Mouse (Mus musculus) spleen, postnatal 0 days (tissue): ENCODE results near the gene Wfdc3. TPM values are rescaled to one million over a fixed set of nuclear protein-coding genes. Genes with fewer than 3 reads are reported as not detected.

Experiments used
- polyA plus RNA-seq: library from polyadenylated mRNA; unstranded; fragments of >200 nt; fragmentation: Nextera tagmentation; extraction: Ambion mirVana; gene quantifications from 2 replicates; pipeline ENCODE4 v1.2.1, GENCODE M21; 2015

Wfdc3 gene
- 1.5 and 1.9 TPM in 2 replicates for polyA plus RNA-seq

DNA sequence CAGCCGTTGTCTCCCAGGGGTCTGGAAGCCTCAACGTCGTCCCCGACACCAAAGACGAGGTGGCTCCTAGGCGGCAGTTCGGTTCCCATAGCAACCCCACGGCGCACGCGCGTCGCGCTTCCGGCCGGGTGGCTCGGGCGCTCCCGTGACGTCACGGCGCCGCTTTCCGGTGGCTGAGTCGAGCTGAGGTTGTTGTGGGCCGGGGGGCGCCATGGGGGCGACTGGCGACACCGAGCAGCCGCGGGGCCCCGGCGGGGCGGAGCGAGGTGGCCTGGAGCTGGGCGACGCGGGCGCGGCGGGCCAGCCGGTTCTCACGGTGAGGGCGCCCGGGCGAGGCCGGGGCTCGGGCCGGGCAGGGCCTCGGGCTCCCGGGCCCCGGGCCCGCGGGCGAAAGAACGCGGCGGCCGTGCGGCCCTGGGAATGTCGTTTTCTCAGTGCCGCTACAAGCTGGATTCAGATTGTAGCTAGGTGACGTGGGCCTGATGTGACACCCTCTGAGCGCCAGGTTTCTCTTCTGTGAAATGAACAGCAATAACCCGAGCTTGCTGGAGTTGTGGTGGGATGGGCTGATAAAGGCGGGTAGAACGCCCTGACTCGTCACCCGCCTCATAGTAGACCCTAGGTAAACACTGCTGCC is at the start of gene Wfdc3, which contains the start of gene Dnttip1:
Gene Wfdc3 (minus strand): TSS at position 89 of the 637 bp plus-strand sequence.
Gene Dnttip1 (plus strand): TSS at position 141 of the 637 bp plus-strand sequence.

DNA sequence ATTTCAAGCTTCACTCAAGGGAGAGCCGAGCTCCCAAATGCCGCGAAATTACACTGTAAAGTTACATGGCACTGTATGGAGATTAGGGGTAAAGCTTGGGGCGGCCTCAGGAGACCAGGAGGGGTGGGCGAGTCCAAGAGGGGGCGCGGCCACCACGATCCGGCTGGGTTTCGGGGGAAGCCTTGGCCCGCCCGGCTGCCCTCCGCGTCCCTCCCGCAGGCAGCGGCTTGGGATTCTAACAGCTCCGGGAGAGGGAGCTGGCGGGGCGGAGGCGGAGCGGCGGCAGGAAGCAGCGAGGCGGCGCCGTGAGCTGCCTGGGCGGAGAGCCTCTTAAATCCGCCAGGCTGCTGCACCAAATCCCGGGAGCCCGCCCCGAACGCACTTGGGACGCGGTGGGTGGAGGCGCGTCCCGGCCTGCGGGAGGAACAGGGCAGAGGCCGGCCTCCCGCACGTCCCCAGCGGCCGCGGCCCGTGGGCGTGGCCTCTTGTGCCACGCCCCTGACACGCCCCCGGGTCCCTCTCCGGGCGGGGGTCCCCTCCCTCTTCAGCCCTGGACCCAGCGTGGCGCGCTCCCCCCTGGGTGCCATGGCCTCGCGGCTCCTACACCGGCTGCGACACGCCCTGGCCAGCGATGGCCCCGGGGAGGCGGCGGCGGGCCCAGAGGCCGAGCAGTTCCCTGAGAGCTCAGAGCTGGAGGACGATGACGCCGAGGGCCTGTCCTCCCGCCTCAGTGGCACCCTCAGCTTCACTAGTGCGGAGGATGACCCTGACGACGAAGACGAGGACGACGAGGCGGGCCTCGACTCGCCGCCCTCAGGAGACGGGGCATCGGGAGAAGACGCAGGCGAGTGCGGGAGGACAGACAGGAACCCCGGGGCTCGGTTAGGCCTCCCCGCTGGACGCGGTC is 40.0 kb upstream of the Wfdc3 start, which contains the start of gene Snx21:
Gene Snx21 (plus strand): TSS at position 343 of the 907 bp plus-strand sequence.

DNA sequence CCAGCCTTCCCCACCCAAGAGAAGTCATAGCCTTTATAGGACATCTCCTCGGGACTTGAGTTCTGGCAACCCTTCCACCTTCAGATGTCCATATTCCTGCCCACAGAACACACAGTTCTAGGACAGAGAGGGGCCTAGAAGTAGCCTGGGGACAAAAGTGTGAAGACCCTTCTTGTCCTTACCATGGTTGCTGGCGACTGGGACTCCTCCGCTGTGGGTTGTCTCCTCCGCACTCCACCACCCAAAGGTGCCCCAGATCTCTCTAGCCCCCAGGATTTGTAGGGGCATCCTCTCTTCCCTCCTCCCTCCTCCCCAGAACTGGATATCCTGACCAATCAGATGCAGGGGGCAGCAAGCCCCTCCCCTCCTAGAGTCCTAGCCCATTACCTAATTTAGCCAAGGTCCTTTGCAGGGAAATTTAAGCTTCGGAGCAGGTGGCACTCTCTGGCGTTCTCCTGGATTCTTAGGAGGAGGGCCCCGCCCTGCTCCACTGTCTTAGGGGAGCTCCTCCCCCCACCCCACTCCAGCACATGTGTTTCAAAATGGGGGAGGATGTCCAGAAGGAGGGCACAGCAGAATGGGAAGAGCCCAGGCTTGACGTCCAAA is 33.9 kb upstream of the Wfdc3 start, which contains the start of gene Tnnc2:
Gene Tnnc2 (minus strand): TSS at position 487 of the 606 bp plus-strand sequence.

DNA sequence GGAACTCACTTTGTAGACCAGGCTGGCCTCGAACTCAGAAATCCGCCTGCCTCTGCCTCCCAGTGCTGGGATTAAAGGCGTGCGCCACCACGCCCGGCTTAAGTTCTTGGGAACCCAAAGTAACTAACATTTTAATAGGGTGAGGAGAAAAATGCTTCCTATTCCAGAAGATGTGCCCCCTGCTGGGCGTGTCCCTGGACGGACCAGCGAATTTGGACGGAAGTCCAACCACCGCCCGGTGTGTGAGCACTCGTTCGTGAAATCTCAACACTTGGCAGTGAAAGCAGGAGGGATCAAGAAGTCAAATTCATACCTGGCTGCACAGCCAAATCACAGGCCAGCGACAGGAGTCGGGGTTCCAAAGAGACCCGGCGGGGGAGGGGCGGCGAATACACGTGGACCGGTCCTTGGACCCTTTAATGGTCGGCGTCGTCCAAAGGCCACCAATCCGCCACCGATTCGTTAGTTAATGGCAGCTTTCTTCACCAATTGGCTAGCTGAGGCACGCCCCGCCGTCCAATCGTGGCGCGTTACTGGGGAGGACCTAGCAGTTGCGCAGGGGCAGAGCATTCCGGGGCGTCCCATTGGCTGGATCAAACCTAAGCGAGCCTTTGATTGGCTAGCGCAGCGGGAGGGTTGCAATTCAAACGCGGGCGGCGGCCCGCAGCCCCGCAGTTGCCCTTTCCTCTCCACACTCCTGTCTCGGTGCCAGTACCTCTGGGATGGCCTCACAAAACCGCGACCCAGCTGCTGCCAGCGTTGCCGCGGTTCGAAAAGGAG is 23.7 kb upstream of the Wfdc3 start, which contains the start of gene Ube2c:
Gene Ube2c (plus strand): TSS at position 641 of the 780 bp plus-strand sequence.

DNA sequence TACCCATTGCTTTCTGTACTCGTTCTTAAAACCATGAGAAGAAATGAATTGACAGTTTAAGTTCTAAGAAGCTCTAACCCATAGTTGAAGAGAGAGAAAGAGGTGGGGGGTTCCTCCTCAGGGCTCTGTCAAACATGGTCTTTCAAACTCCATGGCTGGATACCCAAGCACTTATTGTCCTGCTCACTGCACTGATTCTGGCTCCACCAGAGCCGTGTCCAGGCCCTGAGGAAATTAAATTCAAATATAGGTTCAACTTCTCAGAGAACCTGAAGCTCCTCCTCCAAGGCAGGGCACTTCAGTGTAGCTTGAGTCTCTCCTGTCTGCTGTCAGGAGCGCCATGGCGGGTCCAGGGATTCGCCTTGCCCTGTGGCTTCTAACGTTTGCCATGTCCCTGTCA is 30.7 kb downstream of the Wfdc3 start, which contains the start of gene Spint5:
Gene Spint5 (plus strand): TSS at position 301 of the 400 bp plus-strand sequence.

DNA sequence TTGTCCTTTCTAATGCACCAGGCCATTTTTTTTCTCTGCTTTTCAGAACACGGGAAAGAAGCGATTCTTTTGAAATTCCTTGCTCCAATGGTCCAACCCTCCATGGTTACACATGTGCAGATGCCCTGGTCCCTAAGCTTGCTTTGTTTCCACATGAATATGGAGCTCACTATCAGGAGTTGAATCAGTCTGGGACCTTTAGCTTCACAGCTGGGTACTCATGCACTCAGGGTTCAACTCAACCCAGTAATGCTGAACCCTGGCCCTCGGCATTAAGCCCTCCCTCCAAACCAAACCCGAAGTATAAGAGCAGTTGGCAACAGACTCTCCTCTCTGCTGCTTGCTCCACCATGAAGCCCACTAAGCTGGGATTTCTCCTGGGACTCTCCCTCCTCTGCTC is 47.5 kb downstream of the Wfdc3 start, which contains the start of gene Spint4:
Gene Spint4 (plus strand): TSS at position 301 of the 400 bp plus-strand sequence.

DNA sequence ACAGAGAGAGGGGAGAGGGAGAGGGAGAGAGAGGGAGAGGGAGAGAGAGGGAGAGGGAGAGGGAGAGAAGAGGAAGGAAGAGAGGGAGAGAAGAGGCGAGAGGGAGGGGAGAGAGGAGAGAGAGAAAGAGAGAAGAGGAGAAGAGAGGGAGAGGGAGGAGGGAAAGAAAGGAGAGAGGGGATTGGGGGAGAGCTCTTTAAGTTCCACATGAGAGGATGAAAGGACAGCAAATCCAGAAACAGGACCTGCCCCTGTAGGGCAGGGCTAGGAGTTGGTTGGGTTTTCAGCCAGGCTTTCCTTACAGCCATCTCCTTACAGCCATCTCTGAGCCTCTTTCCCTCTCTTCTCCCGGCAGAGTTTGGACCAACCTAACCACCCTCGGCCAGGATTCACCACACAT is 60.9 kb downstream of the Wfdc3 start, which contains the start of gene Wfdc13:
Gene Wfdc13 (plus strand): TSS at position 301 of the 400 bp plus-strand sequence.

Other genes starting within 250 kb of the Wfdc3 start
- 32.0 and 38.4 TPM in 2 replicates for gene Pigt, start 248.4 kb downstream of the Wfdc3 start, polyA plus RNA-seq
- 1.6 and 2.4 TPM in 2 replicates for gene Wfdc2, start 183.5 kb downstream of the Wfdc3 start, polyA plus RNA-seq
- gene Spint3, start 172.5 kb downstream of the Wfdc3 start, polyA plus RNA-seq, result not detected in 2 replicates
- gene Wfdc6a, start 160.5 kb downstream of the Wfdc3 start, polyA plus RNA-seq, result 0.22 and 0.31 TPM in 2 replicates
- not detected in 2 replicates for gene Eppin, start 152.3 kb downstream of the Wfdc3 start, polyA plus RNA-seq
- gene Wfdc6b, start 132.4 kb downstream of the Wfdc3 start, polyA plus RNA-seq, result not detected in 2 replicates
- not detected in 2 replicates for gene Wfdc8, start 132.3 kb downstream of the Wfdc3 start, polyA plus RNA-seq
- gene Wfdc16, start 107.1 kb downstream of the Wfdc3 start, polyA plus RNA-seq, result not detected in 2 replicates
- gene Wfdc10, start 89.9 kb downstream of the Wfdc3 start, polyA plus RNA-seq, result not detected in 2 replicates
- not detected in 2 replicates for gene Wfdc9, start 89.3 kb downstream of the Wfdc3 start, polyA plus RNA-seq
- gene Wfdc11, start 71.8 kb downstream of the Wfdc3 start, polyA plus RNA-seq, result not detected in 2 replicates
- not detected in 2 replicates for gene Wfdc13, start 60.8 kb downstream of the Wfdc3 start, polyA plus RNA-seq
- not detected in 2 replicates for gene Spint4, start 47.4 kb downstream of the Wfdc3 start, polyA plus RNA-seq
- not detected in 2 replicates for gene Spint5, start 30.6 kb downstream of the Wfdc3 start, polyA plus RNA-seq
- 57.5 and 59.2 TPM in 2 replicates for gene Dnttip1, start 52 bp upstream of the Wfdc3 start, polyA plus RNA-seq
- 603 and 708 TPM in 2 replicates for gene Ube2c, start 24.0 kb upstream of the Wfdc3 start, polyA plus RNA-seq
- 0.84 and 1.7 TPM in 2 replicates for gene Tnnc2, start 34.0 kb upstream of the Wfdc3 start, polyA plus RNA-seq
- gene Snx21, start 39.9 kb upstream of the Wfdc3 start, polyA plus RNA-seq, result 7.1 and 8.2 TPM in 2 replicates
- 18.3 and 21.1 TPM in 2 replicates for gene Acot8, start 59.0 kb upstream of the Wfdc3 start, polyA plus RNA-seq
- 4.2 and 4.7 TPM in 2 replicates for gene Zswim3, start 59.2 kb upstream of the Wfdc3 start, polyA plus RNA-seq
- 4.9 and 5.9 TPM in 2 replicates for gene Zswim1, start 76.8 kb upstream of the Wfdc3 start, polyA plus RNA-seq
- gene Spata25, start 82.6 kb upstream of the Wfdc3 start, polyA plus RNA-seq, result not detected in 2 replicates
- 71.3 and 90.5 TPM in 2 replicates for gene Ctsa, start 86.9 kb upstream of the Wfdc3 start, polyA plus RNA-seq
- 3.3 and 3.9 TPM in 2 replicates for gene Neurl2, start 87.5 kb upstream of the Wfdc3 start, polyA plus RNA-seq
- gene Pltp, start 111.8 kb upstream of the Wfdc3 start, polyA plus RNA-seq, result 8.5 and 12.7 TPM in 2 replicates
- 62.6 and 71.6 TPM in 2 replicates for gene Pcif1, start 133.4 kb upstream of the Wfdc3 start, polyA plus RNA-seq
- gene Zfp335, start 165.8 kb upstream of the Wfdc3 start, polyA plus RNA-seq, result 4.5 and 5.3 TPM in 2 replicates
- 88.2 and 122 TPM in 2 replicates for gene Mmp9, start 194.8 kb upstream of the Wfdc3 start, polyA plus RNA-seq
- gene Slc12a5, start 214.9 kb upstream of the Wfdc3 start, polyA plus RNA-seq, result 0.45 and 0.57 TPM in 2 replicates